Mouse (Mus musculus) C2C12 (cell line): ENCODE data around the gene Prss16. TPM values are rescaled to one million over a fixed set of nuclear protein-coding genes. Genes with fewer than 3 reads are reported as not detected.

ENCODE experiments used
- H3K27me3 ChIP-seq: one replicate; pipeline ENCODE4 v1.6.1; 2011; ENCODE audit not compliant: control insufficient read depth, insufficient read depth, insufficient read length
- H3K36me3 ChIP-seq: one replicate; pipeline ENCODE4 v1.6.1; 2011; ENCODE audit not compliant: control insufficient read depth, insufficient read depth
- H3K4me3 ChIP-seq: one replicate; pipeline ENCODE4 v1.5.1; 2011; ENCODE audit warnings: mild to moderate bottlenecking, control low read depth; ENCODE audit not compliant: poor library complexity, insufficient read depth, severe bottlenecking
- H3K79me2 ChIP-seq: one replicate; pipeline ENCODE4 v1.6.1; 2011; ENCODE audit not compliant: control insufficient read depth, insufficient read depth
- H3K79me3 ChIP-seq: one replicate; pipeline ENCODE4 v1.6.1; 2011; ENCODE audit warnings: low read depth, control low read depth
- H3ac ChIP-seq: one replicate; pipeline ENCODE3; 2011; ENCODE audit warnings: low read depth; ENCODE audit not compliant: control insufficient read depth, insufficient read length
- CEBPB ChIP-seq: IDR thresholded peaks from one replicate; pipeline ENCODE4 v1.6.1; 2011; ENCODE audit warnings: low read depth, mild to moderate bottlenecking, control low read depth, moderate library complexity
- CTCF ChIP-seq: IDR thresholded peaks from one replicate; pipeline ENCODE4 v1.5.1; 2011; ENCODE audit not compliant: control insufficient read depth, insufficient read depth, insufficient read length
- FOSL1 ChIP-seq: IDR thresholded peaks from one replicate; pipeline ENCODE4 v1.8.0; 2011; ENCODE audit warnings: mild to moderate bottlenecking, low read length; ENCODE audit not compliant: poor library complexity, insufficient read depth, severe bottlenecking
- MAX ChIP-seq: IDR thresholded peaks from one replicate; pipeline ENCODE4 v1.6.1; 2011; ENCODE audit warnings: mild to moderate bottlenecking, control low read depth
- MYOD1 ChIP-seq: IDR thresholded peaks from one replicate; pipeline ENCODE4 v1.6.1; 2011; ENCODE audit warnings: low read depth; ENCODE audit not compliant: control insufficient read depth, insufficient read length
- MYOG ChIP-seq: IDR thresholded peaks from one replicate; pipeline ENCODE4 v1.6.1; 2011; ENCODE audit not compliant: control insufficient read depth, insufficient read length; ENCODE audit errors: extremely low read depth
- USF1 ChIP-seq: IDR thresholded peaks from one replicate; pipeline ENCODE4 v1.6.1; 2011; ENCODE audit warnings: low read depth, mild to moderate bottlenecking, control low read depth, moderate library complexity
- polyA plus RNA-seq: library from polyadenylated mRNA; unstranded; fragments of >200 nt; fragmentation: generic; extraction: Trizol; gene quantifications from one replicate; pipeline ENCODE4 v1.2.1, GENCODE M21; 2012; ENCODE audit warnings: missing spikeins

The Prss16 gene
- polyA plus RNA-seq, 1 experiment, result 1.1 TPM

DNA sequence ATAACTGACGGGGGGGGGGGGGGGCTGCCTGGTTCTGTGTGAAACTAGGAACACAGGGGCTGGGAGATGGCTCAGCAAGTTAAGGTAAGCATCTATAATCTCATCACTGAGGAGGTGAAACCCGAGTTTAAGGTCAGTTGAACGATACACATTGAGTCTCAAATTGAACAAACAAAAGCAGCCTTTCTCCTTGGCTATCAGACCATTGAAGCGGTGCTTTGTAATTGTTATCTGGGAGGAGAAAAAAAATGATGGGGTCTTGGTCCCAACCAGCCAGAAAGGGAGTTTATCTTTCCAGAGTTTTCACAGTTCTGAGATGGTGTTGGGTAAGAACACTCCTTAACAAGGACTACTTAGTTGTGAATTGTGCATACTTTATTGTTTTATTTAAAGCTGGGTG lies 11.7 kb downstream of the Prss16 start:
- Histone ChIP-seq H3K4me3 (no peak overlapping the region), H3K36me3 (no peaks in the 10 kb centered on the region), H3ac (no peak overlapping the region), H3K27me3 (no peaks in the 10 kb centered on the region), H3K79me2 (no peaks in the 10 kb centered on the region), H3K79me3 (no peaks in the 10 kb centered on the region)
- TF ChIP-seq MYOG, result no peak
- TF ChIP-seq CEBPB, result no peak
- TF ChIP-seq CTCF, result no peak
- TF ChIP-seq MAX, result no peak
- no peak for TF ChIP-seq USF1
- TF ChIP-seq MYOD1, result no peak
- no peak for TF ChIP-seq FOSL1

DNA sequence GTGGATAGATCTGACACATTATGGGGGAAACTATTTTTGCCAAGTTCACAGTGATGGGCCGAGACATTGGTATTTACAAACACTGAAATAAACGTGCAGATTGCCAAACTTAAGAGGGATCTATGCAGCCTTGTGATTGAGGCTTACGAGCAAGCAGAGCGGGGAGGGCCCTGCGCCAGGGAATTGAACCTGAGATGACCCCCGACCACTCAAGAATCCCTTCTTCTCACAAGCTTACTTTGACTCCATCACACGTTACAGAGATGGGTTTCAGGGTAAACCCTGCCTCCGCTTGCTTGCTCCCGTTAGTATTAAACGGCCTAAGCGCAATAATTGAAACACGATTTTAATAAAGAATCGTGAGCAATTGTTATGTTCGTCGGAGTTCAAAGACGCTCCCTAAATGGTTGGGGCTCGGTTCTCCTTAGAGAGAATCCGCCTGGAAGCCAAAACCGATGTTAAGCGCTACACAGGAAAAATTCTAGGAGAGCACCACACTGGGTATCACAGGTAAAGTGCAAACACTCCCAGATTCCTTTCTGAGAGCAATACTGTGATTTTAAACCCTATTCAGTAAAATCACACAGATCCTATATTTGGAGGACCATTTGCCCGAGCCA lies 12.2 kb downstream of the Prss16 start:
- no peak overlapping the region for H3ac ChIP-seq
- peak overlapping the region; percentile 28 for H3K4me3 ChIP-seq
- no peaks in the 10 kb centered on the region for H3K36me3 ChIP-seq
- TF ChIP-seq MYOG (no peak), MYOD1 (no peak), CTCF (no peak), USF1 (no peak), MAX (no peak), FOSL1 (no peak), CEBPB (no peak)
- H3K79me3 ChIP-seq, result no peaks in the 10 kb centered on the region
- H3K27me3 ChIP-seq, result no peaks in the 10 kb centered on the region
- H3K79me2 ChIP-seq, result no peaks in the 10 kb centered on the region

DNA sequence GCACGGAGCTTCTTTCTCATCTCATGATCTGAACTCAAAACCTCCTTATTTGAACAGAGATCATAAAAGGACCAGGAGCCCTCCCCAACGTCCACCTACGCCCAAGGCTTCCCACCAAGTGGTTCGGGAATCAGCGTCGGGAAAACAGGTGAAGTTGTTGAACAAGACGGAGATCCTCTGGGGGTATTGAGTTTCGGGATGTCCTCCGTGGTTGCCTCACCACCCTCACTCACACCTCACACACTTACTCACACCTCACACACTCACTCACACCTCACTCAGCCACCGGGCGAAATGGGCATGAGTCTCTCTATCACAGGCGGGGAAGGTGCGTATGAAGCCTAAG lies 12.7 kb downstream of the Prss16 start:
- TF ChIP-seq FOSL1 (no peak), USF1 (no peak), MAX (no peak), MYOD1 (no peak), MYOG (no peak), CEBPB (no peak), CTCF (no peak)
- Histone ChIP-seq H3K4me3 (peak overlapping the region; percentile 28), H3K79me3 (no peaks in the 10 kb centered on the region), H3ac (no peak overlapping the region), H3K79me2 (no peaks in the 10 kb centered on the region), H3K36me3 (no peaks in the 10 kb centered on the region), H3K27me3 (no peaks in the 10 kb centered on the region)

DNA sequence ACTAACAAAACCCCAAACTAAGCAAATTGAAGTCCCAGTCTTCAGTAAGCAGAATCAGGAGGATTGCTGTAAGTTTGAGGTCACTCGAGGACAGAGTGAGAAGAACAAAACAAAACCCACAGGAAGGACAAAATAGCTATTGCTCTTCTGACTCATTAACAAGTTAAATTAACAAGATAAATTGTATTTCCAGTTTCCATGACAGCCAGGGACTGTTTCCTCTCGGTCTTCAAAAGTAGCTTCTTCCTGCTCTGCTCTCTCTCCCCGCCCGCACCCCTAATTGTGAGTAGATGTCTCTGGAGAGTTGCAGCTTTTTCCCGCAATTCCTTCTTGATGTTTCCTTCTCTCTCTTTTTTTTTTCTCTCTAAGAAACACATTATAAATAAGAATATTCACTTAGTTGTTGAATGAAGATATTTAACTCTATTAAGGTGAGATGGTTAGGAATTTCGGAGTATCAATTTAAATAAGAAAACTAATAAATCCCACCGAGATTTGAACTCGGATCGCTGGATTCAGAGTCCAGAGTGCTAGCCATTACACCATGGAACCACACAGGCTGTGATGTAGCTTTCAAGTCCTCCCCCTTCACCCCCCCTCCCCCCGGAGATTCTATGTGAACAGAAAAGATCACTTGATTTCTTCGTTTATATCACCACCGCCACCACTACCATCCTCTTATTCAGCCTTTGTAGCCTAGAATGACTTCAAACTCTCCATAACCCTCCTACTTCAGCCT lies 13.3 kb downstream of the Prss16 start:
- H3K79me3 ChIP-seq, result no peaks in the 10 kb centered on the region
- H3ac ChIP-seq, result no peak overlapping the region
- no peaks in the 10 kb centered on the region for H3K36me3 ChIP-seq
- no peaks in the 10 kb centered on the region for H3K27me3 ChIP-seq
- no peaks in the 10 kb centered on the region for H3K79me2 ChIP-seq
- peak overlapping the region; percentile 28 for H3K4me3 ChIP-seq
- TF ChIP-seq CTCF, result no peak

DNA sequence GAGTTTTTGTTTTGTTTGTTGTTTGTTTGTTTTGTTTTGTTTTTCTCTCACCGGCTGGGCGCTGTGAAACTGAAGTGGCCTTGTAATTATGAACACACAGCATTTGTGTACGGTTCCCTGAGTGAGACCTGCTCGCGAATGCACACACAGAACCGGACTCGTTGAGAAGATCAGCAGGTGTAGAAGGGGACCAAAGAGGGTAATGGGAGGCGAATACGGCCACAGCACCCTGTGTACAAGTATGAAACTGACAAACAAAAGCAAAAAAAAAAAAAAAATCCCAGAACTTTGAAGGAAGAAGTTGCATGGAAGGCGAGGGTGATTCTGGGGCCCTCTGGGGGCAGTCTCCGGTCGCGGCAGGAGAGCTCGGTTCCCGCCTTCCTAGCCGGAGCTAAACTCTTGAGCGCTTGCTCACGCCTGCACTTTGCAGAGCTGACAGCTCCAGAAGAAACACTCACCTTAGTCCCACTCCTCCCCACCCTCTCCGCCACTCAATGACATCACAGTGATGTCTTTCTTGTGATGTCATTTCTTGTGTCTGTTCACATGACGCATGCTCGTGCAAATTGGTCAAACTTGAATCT lies 14.1 kb downstream of the Prss16 start:
- H3K27me3 ChIP-seq, result no peaks in the 10 kb centered on the region
- TF ChIP-seq MAX (peak; percentile 38), FOSL1 (no peak)

DNA sequence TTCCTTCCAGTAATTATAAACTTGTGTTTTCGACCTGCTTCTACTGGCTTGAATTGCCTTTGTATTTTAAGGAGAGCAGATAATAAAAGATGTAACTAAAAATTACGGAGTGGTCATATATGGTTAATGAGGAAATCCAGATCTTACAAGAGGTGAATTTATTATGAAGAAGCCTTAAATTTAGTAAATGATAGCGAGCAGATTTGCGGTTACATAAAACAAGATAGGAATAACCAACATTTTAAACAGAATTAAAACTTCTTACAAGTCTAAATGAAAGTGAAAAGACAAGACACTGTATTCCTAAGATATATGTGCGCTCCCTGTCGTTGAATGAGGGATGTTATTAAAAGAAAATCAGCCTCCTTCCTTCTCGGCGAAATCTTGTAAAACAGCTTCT lies 14.6 kb downstream of the Prss16 start:
- no peaks in the 10 kb centered on the region for H3K27me3 ChIP-seq
- TF ChIP-seq MYOG (no peak), FOSL1 (no peak), CEBPB (no peak), MYOD1 (no peak), MAX (no peak), USF1 (no peak), CTCF (no peak)

More for the DNA sequence above, 14.1 kb downstream of the Prss16 start:
- no peaks in the 10 kb centered on the region for H3K79me2 ChIP-seq
- peak overlapping the region; percentile 57 for H3ac ChIP-seq
- peak overlapping the region; percentile 48 for H3K4me3 ChIP-seq
- no peaks in the 10 kb centered on the region for H3K36me3 ChIP-seq
- H3K79me3 ChIP-seq, result no peaks in the 10 kb centered on the region

More for the DNA sequence above, 14.6 kb downstream of the Prss16 start:
- H3K36me3 ChIP-seq, result no peaks in the 10 kb centered on the region
- H3K79me3 ChIP-seq, result no peaks in the 10 kb centered on the region
- H3K4me3 ChIP-seq, result peak overlapping the region; percentile 48
- H3ac ChIP-seq, result peak overlapping the region; percentile 57
- no peaks in the 10 kb centered on the region for H3K79me2 ChIP-seq
